Mouse (Mus musculus) stomach, embryonic 14.5 days (tissue): ENCODE data around the gene Nepn. TPM values are rescaled to one million over a fixed set of nuclear protein-coding genes. Genes with fewer than 3 reads are reported as not detected.
"Not testable (repeated sequence)": the region's sequence is repeated elsewhere in the genome, so short reads cannot be mapped to it uniquely, and the experiment has no call there.

ENCODE experiments used
- ATAC-seq: fragments of 200-750 bp; cut with Nextera tagmentation; 2 replicates; pipeline ENCODE4 v1.8.0; 2017; ENCODE audit warnings: low read depth, moderate TSS enrichment; ENCODE audit not compliant: insufficient number of reproducible peaks, insufficient read depth, low FRiP score
- H3K27ac ChIP-seq: fragments of 300-500 bp; sonication (generic); 2 replicates; pipeline ENCODE4 v1.5.1; 2014; ENCODE audit warnings: mild to moderate bottlenecking, low read length, moderate library complexity, mixed read lengths
- H3K27me3 ChIP-seq: fragments of 300-500 bp; sonication (generic); 2 replicates; pipeline ENCODE4 v1.6.1; 2014; ENCODE audit warnings: low read length, control low read depth, mixed read lengths; ENCODE audit not compliant: control insufficient read depth, insufficient read depth
- H3K36me3 ChIP-seq: fragments of 300-500 bp; sonication (generic); 2 replicates; pipeline ENCODE4 v1.6.1; 2014; ENCODE audit warnings: mild to moderate bottlenecking, control low read depth, low read length, moderate library complexity, mixed read lengths; ENCODE audit not compliant: control insufficient read depth, insufficient read depth
- H3K4me1 ChIP-seq: fragments of 300-500 bp; sonication (generic); 2 replicates; pipeline ENCODE4 v1.6.1; 2014; ENCODE audit warnings: low read length, control low read depth, mixed read lengths; ENCODE audit not compliant: control insufficient read depth, insufficient read depth
- H3K4me2 ChIP-seq: fragments of 300-500 bp; sonication (generic); replicated peaks from 2 replicates; pipeline ENCODE4 v1.6.1; 2014; ENCODE audit warnings: low read depth, low read length, control low read depth
- H3K4me3 ChIP-seq: fragments of 300-500 bp; sonication (generic); 2 replicates; pipeline ENCODE4 v1.5.1; 2014; ENCODE audit warnings: low read depth, low read length, control low read depth
- H3K9ac ChIP-seq: fragments of 300-500 bp; sonication (generic); replicated peaks from 2 replicates; pipeline ENCODE4 v1.6.1; 2014; ENCODE audit warnings: low read depth, mild to moderate bottlenecking, control low read depth, low read length, moderate library complexity, mixed read lengths
- H3K9me3 ChIP-seq: fragments of 300-500 bp; sonication (generic); 2 replicates; pipeline ENCODE4 v1.6.1; 2016; ENCODE audit warnings: low read depth, low read length, control low read depth; ENCODE audit not compliant: control insufficient read depth
- WGBS: fragments of 180-500 bp; shearing (Covaris S2); extraction: QIAGEN DNeasy Blood & Tissue Kit; methylation state at CpG from one replicate; pipeline ENCODE4 v1.1.7; 2014; 5-methylcytosine and 5-hydroxymethylcytosine counted together
- polyA plus RNA-seq: library from polyadenylated mRNA; unstranded; fragments of >200 nt; fragmentation: Nextera tagmentation; extraction: Ambion mirVana; gene quantifications from 2 replicates; pipeline ENCODE4 v1.2.1, GENCODE M21; 2014

Gene Nepn
- 53.3 and 57.8 TPM in 2 replicates for polyA plus RNA-seq

- no peaks in the 10 kb centered on the region for H3K4me1 ChIP-seq
- ATAC-seq: no peak
- no peak within 1 kb of the TSS for H3K9ac ChIP-seq
- no peaks in the 10 kb centered on the region for H3K27me3 ChIP-seq
- H3K4me3 ChIP-seq: no peak within 1 kb of the TSS
- no peak within 1 kb of the TSS for H3K27ac ChIP-seq
- no peaks in the 10 kb centered on the region for H3K36me3 ChIP-seq
- WGBS: 70% methylated on average over 5 of the region's 5 CpGs
- H3K4me2 ChIP-seq: no peak within 1 kb of the TSS
- no peaks in the 10 kb centered on the region for H3K9me3 ChIP-seq
Measured at GRCm38 (mm10) chr10:52388922-52389430, at the start of gene Nepn. TSS of gene Nepn (plus strand) at chr10:52388972.

GRCm38 (mm10) chr10:52343324-52343723 lies 45.4 kb upstream of the Nepn start:
- not testable (repeated sequence) for H3K4me1 ChIP-seq, H3K27ac ChIP-seq, H3K4me2 ChIP-seq, H3K9ac ChIP-seq, H3K27me3 ChIP-seq, H3K4me3 ChIP-seq, H3K9me3 ChIP-seq, ATAC-seq
- 97% methylated on average over 4 of the region's 4 CpGs for WGBS
- H3K36me3 ChIP-seq: peaks cover 29% of the 10 kb centered on the region

- WGBS: 81% methylated on average over 9 of the region's 9 CpGs
- H3K36me3 ChIP-seq: peaks cover 31% of the 10 kb centered on the region
Measured at GRCm38 (mm10) chr10:52353184-52353583, 35.6 kb upstream of the Nepn start.

GRCm38 (mm10) chr10:52358467-52358866 lies 30.3 kb upstream of the Nepn start, which contains the start of gene Gm26741:
TSS of gene Gm26741 (plus strand) at chr10:52358767.
- Histone ChIP-seq H3K4me1 (no peaks in the 10 kb centered on the region), H3K27me3 (no peaks in the 10 kb centered on the region), H3K36me3 (peaks cover 5% of the 10 kb centered on the region; the same call in 1 of the 2 replicates), H3K9ac (no peak within 1 kb of the TSS), H3K4me3 (no peak within 1 kb of the TSS), H3K27ac (no peak within 1 kb of the TSS), H3K4me2 (no peak within 1 kb of the TSS), H3K9me3 (no peaks in the 10 kb centered on the region)
- WGBS: 89% methylated on average over 2 of the region's 2 CpGs
- ATAC-seq: no peak

More at GRCm38 (mm10) chr10:52353184-52353583, 35.6 kb upstream of the Nepn start:
- Histone ChIP-seq H3K27me3 (no peaks in the 10 kb centered on the region), H3K9me3 (no peaks in the 10 kb centered on the region), H3K4me3 (no peak overlapping the region), H3K27ac (no peak overlapping the region), H3K4me1 (no peaks in the 10 kb centered on the region), H3K9ac (no peak overlapping the region), H3K4me2 (no peak overlapping the region)
- ATAC-seq: no peak

- no peak for ATAC-seq
- WGBS: 98% methylated on average over 4 of the region's 4 CpGs
- Histone ChIP-seq H3K4me3 (no peak overlapping the region), H3K36me3 (peaks cover 2% of the 10 kb centered on the region; the same call in 1 of the 2 replicates), H3K9ac (no peak overlapping the region), H3K27ac (no peak overlapping the region), H3K27me3 (no peaks in the 10 kb centered on the region), H3K4me1 (no peaks in the 10 kb centered on the region), H3K9me3 (no peaks in the 10 kb centered on the region), H3K4me2 (no peak overlapping the region)
Measured at GRCm38 (mm10) chr10:52360241-52360735, 28.5 kb upstream of the Nepn start.

GRCm38 (mm10) chr10:52360862-52361609 lies 27.7 kb upstream of the Nepn start:
- peaks cover 2% of the 10 kb centered on the region; the same call in 1 of the 2 replicates for H3K36me3 ChIP-seq
- H3K4me2 ChIP-seq: no peak overlapping the region
- H3K27ac ChIP-seq: no peak overlapping the region
- H3K27me3 ChIP-seq: no peaks in the 10 kb centered on the region
- H3K9me3 ChIP-seq: no peaks in the 10 kb centered on the region
- H3K9ac ChIP-seq: no peak overlapping the region
- no peak overlapping the region for H3K4me3 ChIP-seq
- H3K4me1 ChIP-seq: no peaks in the 10 kb centered on the region
- no peak for ATAC-seq
- 91% methylated on average over 9 of the region's 9 CpGs for WGBS

- H3K9me3 ChIP-seq: no peaks in the 10 kb centered on the region
- no peaks in the 10 kb centered on the region for H3K4me1 ChIP-seq
- no peaks in the 10 kb centered on the region for H3K27me3 ChIP-seq
- no peak overlapping the region for H3K27ac ChIP-seq
- ATAC-seq: no peak
- no peak overlapping the region for H3K4me2 ChIP-seq
- H3K9ac ChIP-seq: no peak overlapping the region
- no peaks in the 10 kb centered on the region; the same call in 1 of the 2 replicates for H3K36me3 ChIP-seq
- WGBS: 90% methylated on average over 4 of the region's 4 CpGs
- no peak overlapping the region for H3K4me3 ChIP-seq
Measured at GRCm38 (mm10) chr10:52368376-52368775, 20.4 kb upstream of the Nepn start.

GRCm38 (mm10) chr10:52373834-52374233 lies 14.9 kb upstream of the Nepn start:
- Histone ChIP-seq H3K9ac (no peak overlapping the region), H3K4me1 (no peaks in the 10 kb centered on the region), H3K4me3 (no peak overlapping the region), H3K4me2 (no peak overlapping the region), H3K9me3 (no peaks in the 10 kb centered on the region), H3K27me3 (no peaks in the 10 kb centered on the region), H3K27ac (no peak overlapping the region), H3K36me3 (no peaks in the 10 kb centered on the region)
- ATAC-seq: no peak
- 83% methylated on average over 4 of the region's 4 CpGs for WGBS
